Mouse (Mus musculus) liver, postnatal 0 days (tissue): Measurements from ENCODE around the gene Abl1.

Experiments
- CTCF ChIP-seq: sonication (generic); IDR thresholded peaks from 2 replicates; pipeline ENCODE4 v1.5.1; 2016; ENCODE audit warnings: antibody characterized with exemption, low read depth
- EP300 ChIP-seq: IDR thresholded peaks from 2 replicates; pipeline ENCODE4 v1.6.1; 2016; ENCODE audit warnings: antibody characterized with exemption, low read depth, mild to moderate bottlenecking

DNA sequence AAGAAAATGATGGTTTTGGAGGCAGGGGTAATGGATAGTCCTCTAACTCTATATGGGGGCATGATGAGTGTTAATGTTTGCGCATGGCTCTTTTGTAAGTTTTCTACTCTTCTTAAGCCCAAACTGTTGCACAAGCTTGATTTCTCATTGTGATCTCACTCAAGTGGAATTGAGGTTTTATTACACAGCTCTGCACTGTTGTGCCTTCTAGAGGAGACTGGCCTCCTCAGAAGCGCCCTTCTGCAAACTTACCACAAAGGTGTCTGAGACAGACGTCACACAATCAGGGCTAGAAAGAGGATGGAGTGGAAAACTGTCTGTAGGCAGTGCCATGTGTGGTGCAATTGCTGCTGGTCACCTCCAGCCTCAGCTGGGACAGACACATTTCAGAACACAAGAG, 88.3 kb downstream of the Abl1 start:
- TF ChIP-seq CTCF (no peak), EP300 (no peak)
